Mouse (Mus musculus): ENCODE measurements around the gene Btnl4.

Btnl4 gene

DNA sequence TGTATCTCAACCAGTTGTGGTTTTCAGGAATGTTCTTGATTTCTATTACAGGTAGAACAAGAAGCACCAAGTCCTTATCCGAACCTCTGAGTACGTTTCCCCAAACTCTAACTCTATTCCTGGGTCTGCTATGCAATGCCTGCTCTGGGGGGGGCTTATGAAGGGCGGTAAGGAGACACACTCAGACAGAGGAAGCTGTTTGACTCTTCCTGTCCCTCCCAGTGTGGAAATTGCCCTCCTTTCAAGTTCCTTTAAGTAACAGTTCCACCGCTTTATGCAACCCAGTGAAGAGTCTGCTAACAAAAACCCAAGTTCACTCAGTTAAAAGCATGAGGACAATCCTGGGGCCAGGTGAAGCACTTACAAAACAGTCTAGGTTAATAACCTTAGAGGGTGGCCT is 40.0 kb downstream of the Btnl4 start:
- in situ Hi-C loops (cut with MboI, MseI): no loop called here

DNA sequence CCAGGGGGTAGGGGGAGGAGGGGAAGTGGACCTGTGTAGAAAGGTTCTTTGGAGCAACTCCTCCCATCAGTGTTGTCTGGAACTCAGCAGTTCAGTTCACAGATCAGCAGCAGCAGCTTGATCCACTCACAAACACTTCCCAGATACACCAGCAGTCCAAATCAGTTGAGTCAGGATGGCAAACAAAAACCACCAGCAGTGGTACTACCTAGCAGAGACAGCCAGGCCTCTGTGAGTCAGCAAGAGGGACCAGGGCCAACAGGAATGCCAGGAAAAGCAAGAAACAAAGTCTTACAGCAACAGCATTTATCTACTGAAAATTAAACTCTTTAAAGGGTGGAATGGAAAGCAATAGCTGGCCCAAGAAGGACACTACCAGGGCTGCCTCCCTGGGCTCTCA is 49.5 kb downstream of the Btnl4 start:
- in situ Hi-C loops (cut with MboI, MseI): no loop called here

DNA sequence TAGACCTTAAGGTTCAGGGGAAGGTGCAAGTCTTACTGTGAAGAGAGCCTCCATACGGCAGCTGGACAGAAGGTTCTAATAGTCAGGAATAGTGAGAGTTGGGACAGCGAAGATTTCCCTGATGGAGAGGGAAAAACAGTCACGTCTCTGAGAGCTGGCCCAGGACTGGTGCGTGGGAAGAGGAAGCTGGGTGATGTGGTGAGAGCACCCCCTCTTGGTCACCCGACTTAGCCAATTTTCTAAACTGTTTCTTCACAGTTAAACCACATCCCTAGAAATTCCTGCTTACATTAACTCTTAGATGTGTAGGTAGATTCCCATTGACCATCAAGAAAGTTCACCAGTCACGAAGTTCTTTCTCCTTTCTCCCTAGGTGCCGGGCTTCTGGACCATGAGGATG is 57.1 kb downstream of the Btnl4 start:
- in situ Hi-C loops (cut with MboI, MseI): no loop called here

All from regulatory T cell (primary cell).